Comparison of ENCODE assay signal across 25 mouse cellular contexts in the genomic region with DNA sequence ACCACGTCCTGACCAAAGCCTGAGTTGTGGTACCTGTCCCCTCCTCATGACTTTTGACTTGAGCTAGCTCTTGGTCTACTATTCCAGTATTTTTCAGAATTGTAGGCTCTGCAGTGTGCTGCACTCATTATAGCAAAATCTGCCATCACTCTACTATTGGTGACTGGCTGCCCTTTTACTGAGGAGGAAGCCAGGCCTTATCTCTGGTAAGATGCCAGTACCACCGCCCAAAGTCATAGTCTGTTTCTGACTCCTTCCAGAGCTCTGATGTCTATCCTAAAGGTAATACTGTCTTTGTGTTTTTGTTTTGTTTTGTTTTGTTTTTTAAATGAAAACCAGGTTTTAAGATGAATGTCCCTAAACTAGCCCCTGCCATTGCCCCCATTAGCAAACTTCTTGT.
"Had no signal": no experiment of that assay in that cellular context is flagged by ENCODE, and none has a peak within 500 bp of the region (broad histone marks: within the 10 kb centered on the region; RNA-seq: fewer than 3 reads in every experiment).

No protein-coding gene starts in this region.

- H3K27ac ChIP-seq: heart, embryonic 13.5 days; heart, embryonic 15.5 days; hindbrain, embryonic 13.5 days; hindbrain, embryonic 15.5 days; hindbrain, postnatal 0 days; kidney, embryonic 15.5 days; limb, embryonic 13.5 days; limb, embryonic 15.5 days; liver, embryonic 13.5 days had no signal

- H3K36me3 ChIP-seq: heart, embryonic 15.5 days; hindbrain, embryonic 13.5 days; hindbrain, embryonic 15.5 days had no signal

- H3K9me3 ChIP-seq: heart, embryonic 13.5 days; heart, embryonic 15.5 days; hindbrain, embryonic 13.5 days; hindbrain, embryonic 15.5 days; kidney, embryonic 15.5 days; limb, embryonic 13.5 days; limb, embryonic 15.5 days; liver, embryonic 13.5 days had no signal

- H3K9ac ChIP-seq: heart, embryonic 13.5 days; heart, embryonic 15.5 days; hindbrain, embryonic 13.5 days; hindbrain, embryonic 15.5 days; kidney, embryonic 15.5 days; limb, embryonic 13.5 days; limb, embryonic 15.5 days; liver, embryonic 13.5 days had no signal

- ATAC-seq: hindbrain, postnatal 0 days; intestine, embryonic 16.5 days had no signal

- H3K27me3 ChIP-seq: heart, embryonic 13.5 days; heart, embryonic 15.5 days; hindbrain, embryonic 13.5 days; hindbrain, embryonic 15.5 days; kidney, embryonic 15.5 days; limb, embryonic 13.5 days; limb, embryonic 15.5 days; liver, embryonic 13.5 days had no signal

- H3K4me1 ChIP-seq: hindbrain, embryonic 13.5 days; hindbrain, embryonic 15.5 days had no signal

- DNase-seq: gastrocnemius, postnatal 14 days; gastrocnemius, postnatal 36 days; heart, adult 18-20 months; heart, postnatal 14 days; heart, postnatal 36 days; kidney, adult 11 months; kidney, adult 2 months; kidney, adult 9 months; kidney, postnatal 10 days; kidney, postnatal 25 days; kidney, postnatal 4 days; layer of hippocampus, adult 9-11 months; layer of hippocampus, postnatal 36 days; left cerebral cortex, postnatal 4 days; liver, embryonic 13.5 days had no signal

- H3K4me3 ChIP-seq: heart, embryonic 13.5 days; heart, embryonic 15.5 days; hindbrain, embryonic 13.5 days; hindbrain, embryonic 15.5 days; kidney, embryonic 15.5 days; limb, embryonic 13.5 days; limb, embryonic 15.5 days; liver, embryonic 13.5 days had no signal

- H3K4me2 ChIP-seq: heart, embryonic 11.5 days; heart, embryonic 13.5 days; heart, embryonic 15.5 days; hindbrain, embryonic 13.5 days; hindbrain, embryonic 15.5 days; kidney, embryonic 15.5 days; limb, embryonic 13.5 days; limb, embryonic 15.5 days; liver, embryonic 13.5 days had no signal
